Mouse (Mus musculus) ES-E14 (cell line): ENCODE measurements around the gene Kalrn. TPM values are rescaled to one million over a fixed set of nuclear protein-coding genes. Genes with fewer than 3 reads are reported as not detected.

Experiments
- DNase-seq: peaks from one replicate; pipeline ENCODE4 v3.0.0-alpha.2; 2013; ENCODE audit warnings: low read depth, low spot score
- H3K27ac ChIP-seq: 2 replicates; pipeline ENCODE4 v1.5.1; 2012; ENCODE audit warnings: low read depth, mild to moderate bottlenecking, low read length, moderate library complexity, mixed read lengths; ENCODE audit not compliant: poor library complexity, insufficient read depth, severe bottlenecking
- H3K36me3 ChIP-seq: 2 replicates; pipeline ENCODE4 v1.6.1; 2012; ENCODE audit warnings: mild to moderate bottlenecking, low read length, moderate library complexity, mixed read lengths; ENCODE audit not compliant: control insufficient read depth, poor library complexity, insufficient read depth, severe bottlenecking
- H3K4me1 ChIP-seq, 2 experiments: fragments of 150-350 bp in 1 of 2; sonication (generic) in 1 of 2; 2 replicates each; pipeline ENCODE4 v1.6.1; 2012; ENCODE audit warnings: low read length in 2 of 2, mild to moderate bottlenecking in 1 of 2, mixed read lengths in 1 of 2; ENCODE audit not compliant: control insufficient read depth in 2 of 2, insufficient read depth in 2 of 2, poor library complexity in 1 of 2
- H3K4me3 ChIP-seq, 2 experiments: fragments of 150-350 bp in 1 of 2; sonication (generic) in 1 of 2; 2 replicates each; pipeline ENCODE4 v1.5.1; 2012; ENCODE audit warnings: low read length in 2 of 2, low read depth in 1 of 2, mild to moderate bottlenecking in 1 of 2, mixed read lengths in 1 of 2; ENCODE audit not compliant: insufficient read depth in 1 of 2, poor library complexity in 1 of 2, severe bottlenecking in 1 of 2
- H3K9ac ChIP-seq: 2 replicates; pipeline ENCODE4 v1.6.1; 2012; ENCODE audit warnings: low read depth, mild to moderate bottlenecking, low read length, mixed read lengths; ENCODE audit not compliant: poor library complexity, insufficient read depth, severe bottlenecking
- H3K9me3 ChIP-seq: fragments of 150-350 bp; sonication (generic); 2 replicates; pipeline ENCODE4 v1.6.1; 2012; ENCODE audit warnings: low read depth, mild to moderate bottlenecking, low read length; ENCODE audit not compliant: control insufficient read depth, insufficient read depth
- CHD2 ChIP-seq: IDR thresholded peaks from 2 replicates; pipeline ENCODE4 v1.6.1; 2014; ENCODE audit warnings: mild to moderate bottlenecking, low read depth, low read length, inconsistent platforms
- HCFC1 ChIP-seq: IDR thresholded peaks from 2 replicates; pipeline ENCODE4 v1.6.1; 2012; ENCODE audit warnings: low read length, inconsistent platforms, borderline replicate concordance; ENCODE audit not compliant: insufficient read depth
- MAFK ChIP-seq: IDR thresholded peaks from 2 replicates; pipeline ENCODE4 v1.6.1; 2014; ENCODE audit warnings: mild to moderate bottlenecking, low read depth, low read length, inconsistent platforms; ENCODE audit not compliant: insufficient read depth
- ZC3H11A ChIP-seq: IDR thresholded peaks from 2 replicates; pipeline ENCODE4 v1.6.1; 2012; ENCODE audit warnings: low read depth, mild to moderate bottlenecking, inconsistent platforms, low read length, borderline replicate concordance
- ZNF384 ChIP-seq: IDR thresholded peaks from 2 replicates; pipeline ENCODE4 v1.6.1; 2012; ENCODE audit warnings: low read depth, low read length, inconsistent platforms
- in situ Hi-C, 2 experiments: fragments of 600-800 bp; cut with MboI; formaldehyde crosslinking; loops; one replicate each; pipeline ENCODE4 v1.15.1; 2025; ENCODE audit warnings: low sequenced_read_pairs in 2 of 2, inconsistent platforms in 1 of 2; ENCODE audit not compliant: unreplicated experiment in 2 of 2
- total RNA-seq: library from RNA; depleted of rRNA; stranded (reverse); fragments of 300-350 nt; gene quantifications from 2 replicates; pipeline ENCODE4 v1.2.3, GENCODE M21; 2012

The Kalrn gene
- total RNA-seq, 1 experiment, result 15.7 TPM

GRCm38 (mm10) chr16:34017241-34017640, 556.1 kb downstream of the Kalrn start:
- Histone ChIP-seq H3K27ac (no peak overlapping the region), H3K4me1 (no peaks in the 10 kb centered on the region), H3K36me3 (no peaks in the 10 kb centered on the region), H3K9ac (no peak overlapping the region), H3K9me3 (no peaks in the 10 kb centered on the region), H3K4me3 (no peak overlapping the region)
- TF ChIP-seq CHD2, result no peak
- no peak for TF ChIP-seq ZC3H11A
- no peak for TF ChIP-seq HCFC1
- TF ChIP-seq ZNF384, result no peak
- no peak for TF ChIP-seq MAFK
- no peak for DNase-seq
- in situ Hi-C loops, result no loop called here

- Histone ChIP-seq H3K4me1 (no peaks in the 10 kb centered on the region), H3K4me3 (no peak overlapping the region), H3K36me3 (no peaks in the 10 kb centered on the region), H3K9ac (no peak overlapping the region), H3K9me3 (no peaks in the 10 kb centered on the region), H3K27ac (no peak overlapping the region)
- in situ Hi-C loops, result no loop called here
- no peak for TF ChIP-seq MAFK
- TF ChIP-seq HCFC1, result no peak
- no peak for TF ChIP-seq CHD2
- no peak for TF ChIP-seq ZC3H11A
- no peak for TF ChIP-seq ZNF384
- no peak for DNase-seq
Measured at GRCm38 (mm10) chr16:34011991-34012845, 561.1 kb downstream of the Kalrn start.

GRCm38 (mm10) chr16:34009567-34009966, 563.8 kb downstream of the Kalrn start:
- TF ChIP-seq CHD2 (no peak), HCFC1 (no peak), ZNF384 (peak; percentile 56; the same call in 1 of the 2 replicates)
- in situ Hi-C loops, result no loop called here
- H3K9me3 ChIP-seq, result no peaks in the 10 kb centered on the region

GRCm38 (mm10) chr16:34005986-34006385, 567.3 kb downstream of the Kalrn start:
- H3K27ac ChIP-seq, result no peak overlapping the region
- in situ Hi-C loops, result no loop called here

More at GRCm38 (mm10) chr16:34009567-34009966, 563.8 kb downstream of the Kalrn start:
- no peaks in the 10 kb centered on the region for H3K36me3 ChIP-seq
- H3K9ac ChIP-seq, result no peak overlapping the region
- no peak overlapping the region for H3K4me3 ChIP-seq
- H3K4me1 ChIP-seq, result no peaks in the 10 kb centered on the region
- H3K27ac ChIP-seq, result no peak overlapping the region
- DNase-seq, result no peak

More at GRCm38 (mm10) chr16:34005986-34006385, 567.3 kb downstream of the Kalrn start:
- Histone ChIP-seq H3K36me3 (no peaks in the 10 kb centered on the region), H3K4me1 (no peaks in the 10 kb centered on the region), H3K9ac (no peak overlapping the region), H3K9me3 (no peaks in the 10 kb centered on the region), H3K4me3 (no peak overlapping the region)
- DNase-seq, result no peak
- no peak for TF ChIP-seq ZNF384
- no peak for TF ChIP-seq MAFK
- TF ChIP-seq ZC3H11A, result no peak
- TF ChIP-seq HCFC1, result no peak
- TF ChIP-seq CHD2, result no peak
